Mouse (Mus musculus) liver, adult 2 months (tissue): ENCODE data around the gene Faah. TPM values are rescaled to one million over a fixed set of nuclear protein-coding genes. Genes with fewer than 3 reads are reported as not detected.
A peak's percentile ranks its signal among the peaks of the same experiment; 100 is the strongest.

Experiments
- DNase-seq: peaks from one replicate; pipeline ENCODE4 v3.0.0-alpha.2; 2011; ENCODE audit warnings: low read depth, low spot score; ENCODE audit errors: extremely low read depth
- H3K27ac ChIP-seq: fragments of 200-500 bp; replicated peaks from 2 replicates; pipeline ENCODE4 v1.5.1; 2012; ENCODE audit warnings: low read depth, mild to moderate bottlenecking, control low read depth, inconsistent platforms, low read length; ENCODE audit not compliant: insufficient read depth
- H3K27me3 ChIP-seq: fragments of 200-500 bp; 2 replicates; pipeline ENCODE4 v1.6.1; 2012; ENCODE audit warnings: mild to moderate bottlenecking, moderate library complexity, low read length, inconsistent platforms; ENCODE audit not compliant: control insufficient read depth, insufficient read depth
- H3K36me3 ChIP-seq: fragments of 200-500 bp; 2 replicates; pipeline ENCODE4 v1.6.1; 2012; ENCODE audit warnings: low read length, inconsistent platforms; ENCODE audit not compliant: control insufficient read depth, insufficient read depth
- H3K4me1 ChIP-seq: fragments of 200-500 bp; 2 replicates; pipeline ENCODE4 v1.6.1; 2011; ENCODE audit warnings: low read length; ENCODE audit not compliant: control insufficient read depth, insufficient read depth
- H3K4me3 ChIP-seq: fragments of 200-500 bp; 2 replicates; pipeline ENCODE4 v1.5.1; 2011; ENCODE audit warnings: low read depth, mild to moderate bottlenecking, control low read depth, low read length, moderate library complexity; ENCODE audit not compliant: insufficient read depth
- H3K79me2 ChIP-seq: fragments of 200-500 bp; 2 replicates; pipeline ENCODE4 v1.6.1; 2012; ENCODE audit warnings: inconsistent platforms, mild to moderate bottlenecking, low read length, moderate library complexity; ENCODE audit not compliant: control insufficient read depth, insufficient read depth
- H3K9ac ChIP-seq: fragments of 200-500 bp; 2 replicates; pipeline ENCODE4 v1.6.1; 2012; ENCODE audit warnings: low read depth, mild to moderate bottlenecking, control low read depth, inconsistent platforms, low read length
- CTCF ChIP-seq: fragments of 200-500 bp; IDR thresholded peaks from 2 replicates; pipeline ENCODE4 v1.5.1; 2011; ENCODE audit warnings: low read depth, low read length, control low read depth
- POLR2A ChIP-seq: fragments of 200-500 bp; IDR thresholded peaks from 2 replicates; pipeline ENCODE4 v1.6.1; 2011; ENCODE audit warnings: low read length, control low read depth; ENCODE audit not compliant: insufficient read depth; ENCODE audit errors: extremely low read depth
- WGBS: fragments of 180-500 bp; shearing (Covaris S2); methylation state at CpG from one replicate; pipeline ENCODE4 v1.1.7; 2018; 5-methylcytosine and 5-hydroxymethylcytosine counted together
- polyA plus RNA-seq: library from polyadenylated mRNA; depleted of rRNA; stranded (reverse); fragments of >200 nt; gene quantifications from 2 replicates; pipeline ENCODE4 v1.2.3, GENCODE M21; 2012
- total RNA-seq: library from RNA; depleted of rRNA; stranded (reverse); fragments of >200 nt; gene quantifications from 2 replicates; pipeline ENCODE4 v1.2.3, GENCODE M21; 2014

Faah gene
- total and polyA plus RNA-seq, 2 experiments = 55.9 to 125 TPM

- H3K79me2 ChIP-seq = no peaks in the 10 kb centered on the region
- no peaks in the 10 kb centered on the region for H3K27me3 ChIP-seq
- WGBS = 78% methylated on average over 3 of the region's 3 CpGs
- H3K4me3 ChIP-seq = no peak overlapping the region
- H3K9ac ChIP-seq = no peak overlapping the region
- TF ChIP-seq POLR2A (no peak), CTCF (no peak)
- peaks cover 8% of the 10 kb centered on the region for H3K36me3 ChIP-seq
- H3K27ac ChIP-seq = no peak overlapping the region
- DNase-seq = no peak
- H3K4me1 ChIP-seq = peaks cover 11% of the 10 kb centered on the region
These were observed 24.5 kb upstream of the Faah start for GRCm38 (mm10) chr4:116042186-116042585.

- 34% methylated on average over 2 of the region's 2 CpGs for WGBS
- Histone ChIP-seq H3K4me1 (peaks cover 11% of the 10 kb centered on the region), H3K27me3 (no peaks in the 10 kb centered on the region), H3K4me3 (no peak overlapping the region), H3K79me2 (no peaks in the 10 kb centered on the region), H3K9ac (no peak overlapping the region), H3K36me3 (peaks cover 12% of the 10 kb centered on the region), H3K27ac (peak overlapping the region; percentile 95)
- no peak for TF ChIP-seq CTCF
- no peak for TF ChIP-seq POLR2A
- peak; percentile 88 for DNase-seq
These were observed 22.7 kb upstream of the Faah start for GRCm38 (mm10) chr4:116040466-116040865.

- H3K79me2 ChIP-seq = no peaks in the 10 kb centered on the region
- TF ChIP-seq CTCF (no peak), POLR2A (no peak)
- no peak overlapping the region for H3K27ac ChIP-seq
- no peaks in the 10 kb centered on the region for H3K4me1 ChIP-seq
- WGBS = 95% methylated on average over 5 of the region's 5 CpGs
- H3K4me3 ChIP-seq = no peak overlapping the region
- H3K27me3 ChIP-seq = no peaks in the 10 kb centered on the region
- peaks cover 32% of the 10 kb centered on the region; the same call in 1 of the 2 replicates for H3K36me3 ChIP-seq
- H3K9ac ChIP-seq = no peak overlapping the region
- no peak for DNase-seq
These were observed 15.6 kb upstream of the Faah start for GRCm38 (mm10) chr4:116033374-116033773.

GRCm38 (mm10) chr4:116032906-116033305 lies 15.2 kb upstream of the Faah start:
- no peaks in the 10 kb centered on the region for H3K79me2 ChIP-seq
- peaks cover 32% of the 10 kb centered on the region; the same call in 1 of the 2 replicates for H3K36me3 ChIP-seq
- 84% methylated on average over 9 of the region's 9 CpGs for WGBS
- no peak overlapping the region for H3K27ac ChIP-seq
- H3K4me3 ChIP-seq = no peak overlapping the region
- H3K4me1 ChIP-seq = no peaks in the 10 kb centered on the region
- no peak overlapping the region for H3K9ac ChIP-seq
- no peak for DNase-seq
- TF ChIP-seq POLR2A (no peak), CTCF (no peak)
- no peaks in the 10 kb centered on the region for H3K27me3 ChIP-seq

GRCm38 (mm10) chr4:116017300-116017901 lies 325 bp downstream of the Faah start:
- WGBS = 0% methylated on average over 60 of the region's 60 CpGs
- H3K27ac ChIP-seq = peak overlapping the region; percentile 100
- peak overlapping the region; percentile 99 for H3K9ac ChIP-seq
- peaks cover 18% of the 10 kb centered on the region for H3K4me1 ChIP-seq
- no peaks in the 10 kb centered on the region for H3K27me3 ChIP-seq
- no peak for DNase-seq
- H3K4me3 ChIP-seq = peak overlapping the region; percentile 97
- peaks cover 33% of the 10 kb centered on the region; the same call in 1 of the 2 replicates for H3K79me2 ChIP-seq
- H3K36me3 ChIP-seq = no peaks in the 10 kb centered on the region; the same call in 1 of the 2 replicates
- TF ChIP-seq POLR2A (peak; percentile 51; the same call in 1 of the 2 replicates), CTCF (no peak)

- Histone ChIP-seq H3K36me3 (no peaks in the 10 kb centered on the region; the same call in 1 of the 2 replicates), H3K27me3 (no peaks in the 10 kb centered on the region), H3K4me1 (peaks cover 20% of the 10 kb centered on the region), H3K9ac (peak overlapping the region; percentile 99), H3K79me2 (peaks cover 39% of the 10 kb centered on the region; the same call in 1 of the 2 replicates), H3K4me3 (peak overlapping the region; percentile 97), H3K27ac (peak overlapping the region; percentile 100)
- peak; percentile 99 for DNase-seq
- TF ChIP-seq CTCF (no peak), POLR2A (0 out of 2 replicates have a peak, but pooled peaks have one; percentile 5)
- 4% methylated on average over 16 of the region's 16 CpGs for WGBS
These were observed 845 bp downstream of the Faah start for GRCm38 (mm10) chr4:116016862-116017299.
